Mouse (Mus musculus) skeletal muscle tissue, adult 2 months (tissue): ENCODE results near the gene Cacng1.

ENCODE experiments used
- DNase-seq: peaks from one replicate; pipeline ENCODE4 v3.0.0-alpha.2; 2012; ENCODE audit warnings: low read depth, low spot score

The Cacng1 gene

DNA sequence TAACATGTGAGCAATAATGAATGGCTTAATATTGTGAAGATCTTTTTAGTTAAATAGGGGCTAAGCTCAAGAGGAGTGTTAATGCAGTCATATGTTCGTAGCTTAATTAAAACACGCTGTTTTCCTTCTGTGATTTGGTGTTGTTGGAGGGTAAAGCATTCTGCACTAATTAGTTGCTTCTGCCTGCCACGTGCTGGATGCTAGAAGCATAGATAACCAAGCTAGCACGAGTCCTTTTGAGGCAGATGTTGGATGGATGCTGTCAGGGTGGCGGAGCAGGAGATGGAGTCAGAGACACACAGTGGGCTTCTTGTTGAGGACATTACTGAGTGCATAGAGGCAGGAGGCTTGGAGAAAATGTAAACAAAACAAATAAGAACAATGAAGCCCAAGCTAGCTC is 59.2 kb downstream of the Cacng1 start:
- no peak for DNase-seq

DNA sequence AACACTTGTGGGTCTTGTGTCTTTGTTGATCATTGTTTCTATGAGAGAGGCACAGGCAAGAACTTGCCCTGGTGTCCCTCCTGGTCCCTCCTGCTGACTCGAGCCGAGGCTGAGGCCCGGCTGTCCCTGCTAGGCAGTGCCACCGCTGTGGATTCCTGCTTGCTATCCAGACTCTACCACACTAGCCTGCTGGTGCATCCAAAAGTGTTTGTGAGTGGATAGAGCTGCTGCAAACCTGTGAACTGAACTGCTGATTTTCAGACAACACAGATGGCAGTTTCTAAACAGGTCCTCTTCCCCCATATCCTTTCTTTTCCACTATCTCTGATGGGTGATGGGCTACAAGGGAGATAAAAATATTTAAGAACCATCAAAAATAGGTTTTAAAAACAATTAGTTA is 60.8 kb downstream of the Cacng1 start:
- DNase-seq: no peak
